Mouse (Mus musculus) forebrain, embryonic 13.5 days (tissue): ENCODE data around the gene Nagk. TPM values are rescaled to one million over a fixed set of nuclear protein-coding genes. Genes with fewer than 3 reads are reported as not detected.

Experiments
- polyA plus RNA-seq: library from polyadenylated mRNA; unstranded; fragments of >200 nt; fragmentation: Nextera tagmentation; extraction: Ambion mirVana; gene quantifications from 2 replicates; pipeline ENCODE4 v1.2.1, GENCODE M21; 2015

Gene Nagk
- polyA plus RNA-seq, 1 experiment from 2014 or later = 64.9 TPM

Other genes with a start within 250 kb of the Nagk start
- gene Stambp, start 222.3 kb upstream of the Nagk start, polyA plus RNA-seq = 37.2 and 40.0 TPM in 2 replicates
- not detected in 2 replicates for gene Clec4f, start 138.8 kb upstream of the Nagk start, polyA plus RNA-seq
- gene Cd207, start 117.1 kb upstream of the Nagk start, polyA plus RNA-seq = not detected in 2 replicates
- gene Vax2, start 83.7 kb upstream of the Nagk start, polyA plus RNA-seq = 0.19 TPM in 1 of 2 replicates, not detected in the other
- gene Atp6v1b1, start 52.0 kb upstream of the Nagk start, polyA plus RNA-seq = 0.19 TPM in 1 of 2 replicates, not detected in the other
- 0.13 and 0.28 TPM in 2 replicates for gene Ankrd53, start 32.3 kb upstream of the Nagk start, polyA plus RNA-seq
- 66.0 and 77.5 TPM in 2 replicates for gene Tex261, start 19.2 kb upstream of the Nagk start, polyA plus RNA-seq
- 30.0 and 39.5 TPM in 2 replicates for gene Paip2b, start 36.8 kb downstream of the Nagk start, polyA plus RNA-seq
- 93.6 and 95.6 TPM in 2 replicates for gene Zfp638, start 72.1 kb downstream of the Nagk start, polyA plus RNA-seq
- gene Dysf, start 213.6 kb downstream of the Nagk start, polyA plus RNA-seq = 1.3 and 2.1 TPM in 2 replicates